Mouse (Mus musculus): ENCODE data around the gene Lrrc71. TPM values are rescaled to one million over a fixed set of nuclear protein-coding genes. Genes with fewer than 3 reads are reported as not detected.

Gene Lrrc71
- polyA plus RNA-seq, 1 experiment from 2014 or later, result 0.32 TPM

DNA sequence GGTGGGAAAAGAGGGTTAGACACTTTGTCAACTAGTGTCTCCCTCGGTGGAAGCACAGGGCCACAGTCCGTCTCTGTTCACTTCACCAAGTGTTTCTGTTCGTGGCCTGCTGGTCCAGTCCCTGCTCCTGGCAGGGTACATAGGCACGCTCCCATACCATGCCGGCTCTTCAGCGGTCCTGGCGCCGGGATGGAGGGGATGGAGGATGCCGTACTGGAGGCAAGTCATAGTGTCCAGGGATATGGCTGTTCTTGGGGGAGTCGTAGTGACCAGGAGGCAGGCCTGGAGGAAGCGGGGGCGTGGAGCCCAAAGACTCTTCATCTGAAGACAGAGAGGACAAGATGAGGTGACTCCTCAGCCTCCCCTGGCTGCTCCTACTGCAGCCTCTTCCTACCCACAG is 1.6 kb upstream of the Lrrc71 start:
- Histone ChIP-seq H3K27ac (replicated peaks in 1 of 2; ENCODE audit: control insufficient read depth in 1 of 2, insufficient read depth in 1 of 2, low read depth in 2 of 2, low read length in 2 of 2) (no peak overlapping the region), H3K9ac (ENCODE audit: low read length) (no peak overlapping the region), H3K4me3 (ENCODE audit: control insufficient read depth in 1 of 2, insufficient read depth in 1 of 2, low read depth in 1 of 2, low read length in 2 of 2) (no peak overlapping the region), H3K4me2 (ENCODE audit: low read length) (no peak overlapping the region), H3K9me3 (ENCODE audit: control insufficient read depth, low read length) (no peaks in the 10 kb centered on the region), H3K36me3 (ENCODE audit: control insufficient read depth, insufficient read depth, low read length) (peaks cover 46% of the 10 kb centered on the region), H3K27me3 (ENCODE audit: control insufficient read depth, insufficient read depth, low read length) (peaks cover 16% of the 10 kb centered on the region; the same call in 1 of the 2 replicates), H3K4me1 (ENCODE audit: control insufficient read depth in 2 of 2, insufficient read depth in 2 of 2, low read length in 2 of 2) (peaks cover 9 to 11% of the 10 kb centered on the region in 2 experiments; a peak in 3 of 4 replicates)
- WGBS, result 89% methylated on average over 12 of the region's 12 CpGs
- no peak for ATAC-seq (ENCODE audit: insufficient number of reproducible peaks, insufficient read depth, low FRiP score, low read depth)

DNA sequence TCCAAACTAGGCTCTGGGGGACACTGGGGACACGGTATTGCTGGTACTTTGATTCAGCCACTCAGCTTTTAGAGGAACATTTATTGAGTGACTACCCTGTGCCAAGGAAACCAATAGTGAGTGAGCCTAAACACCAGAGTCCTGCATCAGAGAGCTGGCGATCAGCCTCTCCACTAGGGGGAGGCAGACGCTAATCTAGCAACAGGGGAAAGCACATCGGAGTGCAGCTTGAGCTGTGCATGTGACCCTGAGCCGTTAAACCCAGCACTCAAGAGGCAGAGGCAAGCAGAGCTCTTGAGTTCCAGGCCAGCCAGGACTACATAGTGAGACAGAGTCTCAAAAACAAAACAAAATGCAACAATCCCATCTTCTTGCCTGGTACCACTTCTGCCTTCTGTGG is 611 bp upstream of the Lrrc71 start:
- H3K27me3 ChIP-seq (ENCODE audit: control insufficient read depth, insufficient read depth, low read length), result peaks cover 9% of the 10 kb centered on the region; the same call in 1 of the 2 replicates

DNA sequence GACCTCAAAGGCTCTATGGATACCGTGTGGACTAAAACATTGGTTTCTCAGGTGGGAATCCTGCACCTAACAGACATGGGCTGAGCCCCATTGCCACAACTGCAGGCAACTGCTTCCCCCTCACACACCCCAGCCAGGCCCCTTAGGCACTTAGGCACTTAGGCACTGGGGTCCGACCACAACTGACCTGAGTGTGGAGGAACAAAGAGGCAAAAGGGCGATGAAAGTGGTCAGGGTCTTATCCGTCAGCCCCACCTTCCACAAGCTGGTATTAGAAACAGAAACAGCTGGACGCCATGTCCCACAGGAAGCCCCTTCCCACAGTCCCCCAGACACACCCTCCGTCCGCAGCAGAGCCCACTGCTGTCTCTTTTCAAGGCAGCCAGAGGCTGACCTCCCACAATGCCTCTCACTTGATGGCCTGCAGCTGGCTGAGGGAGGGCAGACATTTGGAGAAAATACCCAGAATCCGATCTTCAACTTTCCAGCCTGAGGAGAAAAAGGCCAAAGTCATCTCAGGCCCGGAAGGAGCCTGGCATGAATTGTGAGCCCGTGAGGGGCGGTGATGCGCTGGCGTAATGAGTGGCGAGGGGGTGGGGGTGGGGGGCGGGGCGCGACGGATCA is 3.3 kb downstream of the Lrrc71 start:
- H3K4me3 ChIP-seq (ENCODE audit: control insufficient read depth in 1 of 2, insufficient read depth in 1 of 2, low read depth in 1 of 2, low read length in 2 of 2), result peak overlapping the region; percentile 14 to 22; a peak in 2 of 4 replicates
- H3K9ac ChIP-seq (ENCODE audit: low read length), result peak overlapping the region; percentile 34
- no peak for ATAC-seq (ENCODE audit: insufficient number of reproducible peaks, insufficient read depth, low FRiP score, low read depth)
- peak overlapping the region; percentile 60 for H3K4me2 ChIP-seq (ENCODE audit: low read length)
- peaks cover 10 to 12% of the 10 kb centered on the region in 2 experiments; a peak in 3 of 4 replicates for H3K4me1 ChIP-seq (ENCODE audit: control insufficient read depth in 2 of 2, insufficient read depth in 2 of 2, low read length in 2 of 2)
- H3K27ac ChIP-seq (replicated peaks in 1 of 2; ENCODE audit: control insufficient read depth in 1 of 2, insufficient read depth in 1 of 2, low read depth in 2 of 2, low read length in 2 of 2), result no peak overlapping the region
- 23% methylated on average over 18 of the region's 18 CpGs for WGBS
- no peaks in the 10 kb centered on the region for H3K9me3 ChIP-seq (ENCODE audit: control insufficient read depth, low read length)
- H3K27me3 ChIP-seq (ENCODE audit: control insufficient read depth, insufficient read depth, low read length), result peaks cover 6% of the 10 kb centered on the region; the same call in 1 of the 2 replicates
- H3K36me3 ChIP-seq (ENCODE audit: control insufficient read depth, insufficient read depth, low read length), result peaks cover 10% of the 10 kb centered on the region; the same call in 1 of the 2 replicates

More for the DNA sequence above, 611 bp upstream of the Lrrc71 start:
- no peak overlapping the region for H3K4me3 ChIP-seq (ENCODE audit: control insufficient read depth in 1 of 2, insufficient read depth in 1 of 2, low read depth in 1 of 2, low read length in 2 of 2)
- 13% methylated on average over 5 of the region's 5 CpGs for WGBS
- H3K4me2 ChIP-seq (ENCODE audit: low read length), result no peak overlapping the region
- ATAC-seq (ENCODE audit: insufficient number of reproducible peaks, insufficient read depth, low FRiP score, low read depth), result no peak
- H3K9ac ChIP-seq (ENCODE audit: low read length), result no peak overlapping the region
- no peaks in the 10 kb centered on the region for H3K9me3 ChIP-seq (ENCODE audit: control insufficient read depth, low read length)
- peaks cover 10 to 12% of the 10 kb centered on the region in 2 experiments; a peak in 3 of 4 replicates for H3K4me1 ChIP-seq (ENCODE audit: control insufficient read depth in 2 of 2, insufficient read depth in 2 of 2, low read length in 2 of 2)
- peaks cover 37% of the 10 kb centered on the region for H3K36me3 ChIP-seq (ENCODE audit: control insufficient read depth, insufficient read depth, low read length)
- H3K27ac ChIP-seq (replicated peaks in 1 of 2; ENCODE audit: control insufficient read depth in 1 of 2, insufficient read depth in 1 of 2, low read depth in 2 of 2, low read length in 2 of 2), result no peak overlapping the region

DNA sequence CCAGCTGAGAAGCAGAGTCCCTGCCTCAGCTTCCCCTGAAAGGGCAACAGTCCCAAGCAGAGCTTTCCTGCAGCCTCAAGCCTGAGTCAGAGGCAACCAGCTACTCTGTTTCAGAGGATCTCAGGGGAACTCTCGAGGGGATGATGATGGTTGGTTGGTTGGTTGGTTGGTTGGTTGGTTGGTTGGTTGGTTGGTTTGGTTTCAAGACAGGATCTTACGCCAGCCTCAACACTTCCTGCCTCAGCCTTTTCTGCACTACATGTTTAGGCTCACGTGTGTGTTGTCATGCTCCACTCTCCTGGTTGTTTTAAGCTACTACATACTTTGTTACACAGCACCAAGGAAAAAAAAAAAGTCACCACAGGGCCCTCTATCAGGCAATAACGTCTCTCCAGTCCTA is 4.5 kb downstream of the Lrrc71 start:
- Histone ChIP-seq H3K27me3 (ENCODE audit: control insufficient read depth, insufficient read depth, low read length) (peaks cover 6% of the 10 kb centered on the region; the same call in 1 of the 2 replicates), H3K9ac (ENCODE audit: low read length) (no peak overlapping the region), H3K36me3 (ENCODE audit: control insufficient read depth, insufficient read depth, low read length) (peaks cover 12% of the 10 kb centered on the region; the same call in 1 of the 2 replicates), H3K4me3 (ENCODE audit: control insufficient read depth in 1 of 2, insufficient read depth in 1 of 2, low read depth in 1 of 2, low read length in 2 of 2) (no peak overlapping the region), H3K4me2 (ENCODE audit: low read length) (no peak overlapping the region), H3K27ac (replicated peaks in 1 of 2; ENCODE audit: control insufficient read depth in 1 of 2, insufficient read depth in 1 of 2, low read depth in 2 of 2, low read length in 2 of 2) (no peak overlapping the region), H3K4me1 (ENCODE audit: control insufficient read depth in 2 of 2, insufficient read depth in 2 of 2, low read length in 2 of 2) (peaks cover 10 to 12% of the 10 kb centered on the region in 2 experiments; a peak in 3 of 4 replicates), H3K9me3 (ENCODE audit: control insufficient read depth, low read length) (no peaks in the 10 kb centered on the region)
- WGBS, result 86% methylated on average over 4 of the region's 4 CpGs
- ATAC-seq (ENCODE audit: insufficient number of reproducible peaks, insufficient read depth, low FRiP score, low read depth), result no peak

DNA sequence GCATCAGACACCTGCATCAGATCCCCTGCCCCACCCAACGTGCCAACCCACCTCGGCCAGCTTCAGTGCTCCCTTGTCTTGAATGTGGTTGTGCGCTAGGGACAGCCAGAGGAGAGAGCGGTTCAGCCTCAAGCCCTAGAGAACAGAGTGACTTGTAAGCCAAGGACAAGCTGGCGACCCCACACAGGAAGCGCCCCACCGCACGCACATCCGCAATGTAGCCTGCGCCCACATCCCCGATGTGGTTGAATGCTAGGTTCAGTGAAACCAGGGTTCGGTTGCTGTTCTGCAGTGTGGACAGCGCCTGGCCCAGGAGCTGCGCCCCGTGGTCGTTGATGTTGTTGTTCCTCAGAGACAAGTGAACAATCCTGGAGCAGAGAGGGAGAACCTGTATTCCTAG is 5.7 kb downstream of the Lrrc71 start:
- Histone ChIP-seq H3K27ac (replicated peaks in 1 of 2; ENCODE audit: control insufficient read depth in 1 of 2, insufficient read depth in 1 of 2, low read depth in 2 of 2, low read length in 2 of 2) (no peak overlapping the region), H3K9ac (ENCODE audit: low read length) (no peak overlapping the region), H3K27me3 (ENCODE audit: control insufficient read depth, insufficient read depth, low read length) (peaks cover 6% of the 10 kb centered on the region; the same call in 1 of the 2 replicates), H3K4me2 (ENCODE audit: low read length) (no peak overlapping the region), H3K9me3 (ENCODE audit: control insufficient read depth, low read length) (no peaks in the 10 kb centered on the region), H3K36me3 (ENCODE audit: control insufficient read depth, insufficient read depth, low read length) (peaks cover 20% of the 10 kb centered on the region), H3K4me1 (ENCODE audit: control insufficient read depth in 2 of 2, insufficient read depth in 2 of 2, low read length in 2 of 2) (peaks cover 6 to 9% of the 10 kb centered on the region in 2 experiments; a peak in 3 of 4 replicates), H3K4me3 (ENCODE audit: control insufficient read depth in 1 of 2, insufficient read depth in 1 of 2, low read depth in 1 of 2, low read length in 2 of 2) (no peak overlapping the region)
- 84% methylated on average over 16 of the region's 16 CpGs for whole genome bisulfite sequencing
- ATAC-seq (ENCODE audit: insufficient number of reproducible peaks, insufficient read depth, low FRiP score, low read depth), result no peak

DNA sequence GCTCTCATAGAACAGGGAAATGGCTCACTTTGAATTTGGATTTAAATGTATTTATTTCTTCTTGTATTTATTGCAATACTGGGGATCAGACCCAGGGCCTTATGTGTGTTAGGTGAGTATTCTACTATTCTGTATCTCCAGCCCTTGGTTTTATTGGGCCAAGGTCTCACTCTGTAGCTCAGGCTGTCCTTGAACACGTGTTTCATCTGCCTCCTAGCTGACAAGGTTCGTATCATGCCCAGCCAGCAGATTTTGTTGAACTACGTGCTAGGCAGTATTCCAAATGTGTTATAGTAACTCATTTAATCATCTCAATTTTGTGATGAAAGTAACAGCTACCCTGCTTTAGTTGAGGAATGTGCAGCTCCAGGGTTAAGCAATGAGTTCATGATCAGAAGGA is 6.4 kb downstream of the Lrrc71 start:
- Histone ChIP-seq H3K4me2 (ENCODE audit: low read length) (no peak overlapping the region), H3K4me1 (ENCODE audit: control insufficient read depth in 2 of 2, insufficient read depth in 2 of 2, low read length in 2 of 2) (peaks cover 6 to 9% of the 10 kb centered on the region in 2 experiments; a peak in 3 of 4 replicates), H3K36me3 (ENCODE audit: control insufficient read depth, insufficient read depth, low read length) (peaks cover 27% of the 10 kb centered on the region), H3K4me3 (ENCODE audit: control insufficient read depth in 1 of 2, insufficient read depth in 1 of 2, low read depth in 1 of 2, low read length in 2 of 2) (no peak overlapping the region), H3K9ac (ENCODE audit: low read length) (no peak overlapping the region), H3K27me3 (ENCODE audit: control insufficient read depth, insufficient read depth, low read length) (peaks cover 3% of the 10 kb centered on the region; the same call in 1 of the 2 replicates), H3K27ac (replicated peaks in 1 of 2; ENCODE audit: control insufficient read depth in 1 of 2, insufficient read depth in 1 of 2, low read depth in 2 of 2, low read length in 2 of 2) (no peak overlapping the region), H3K9me3 (ENCODE audit: control insufficient read depth, low read length) (no peaks in the 10 kb centered on the region)
- WGBS, result 73% methylated on average over 3 of the region's 3 CpGs
- ATAC-seq (ENCODE audit: insufficient number of reproducible peaks, insufficient read depth, low FRiP score, low read depth), result no peak

DNA sequence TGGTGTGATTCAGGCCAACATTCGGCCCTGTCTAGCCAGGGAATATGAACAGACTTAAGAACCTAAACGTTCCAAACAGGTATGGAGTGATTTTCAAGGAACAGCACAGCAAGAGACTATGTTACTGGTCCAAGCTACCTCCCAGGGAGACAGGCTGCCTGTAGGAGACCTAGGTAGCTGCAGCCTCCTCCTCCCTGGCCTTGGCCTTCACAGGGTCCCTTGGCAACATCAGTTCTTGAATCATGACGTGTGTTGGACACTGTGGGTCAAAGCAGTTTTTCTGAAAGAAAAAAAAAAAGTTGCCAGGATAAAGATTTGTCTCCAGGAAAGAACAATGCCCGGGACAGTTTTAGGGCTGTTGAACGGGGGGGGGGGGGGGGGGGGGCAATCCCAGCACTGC is 9.5 kb downstream of the Lrrc71 start:
- H3K9me3 ChIP-seq (ENCODE audit: control insufficient read depth, low read length), result no peaks in the 10 kb centered on the region
- no peak for ATAC-seq (ENCODE audit: insufficient number of reproducible peaks, insufficient read depth, low FRiP score, low read depth)
- WGBS, result 79% methylated on average over 5 of the region's 5 CpGs
- no peak overlapping the region for H3K27ac ChIP-seq (replicated peaks in 1 of 2; ENCODE audit: control insufficient read depth in 1 of 2, insufficient read depth in 1 of 2, low read depth in 2 of 2, low read length in 2 of 2)
- no peak overlapping the region for H3K4me2 ChIP-seq (ENCODE audit: low read length)
- no peak overlapping the region for H3K4me3 ChIP-seq (ENCODE audit: control insufficient read depth in 1 of 2, insufficient read depth in 1 of 2, low read depth in 1 of 2, low read length in 2 of 2)
- no peaks in the 10 kb centered on the region for H3K4me1 ChIP-seq (ENCODE audit: control insufficient read depth in 2 of 2, insufficient read depth in 2 of 2, low read length in 2 of 2)
- no peak overlapping the region for H3K9ac ChIP-seq (ENCODE audit: low read length)
- no peaks in the 10 kb centered on the region for H3K27me3 ChIP-seq (ENCODE audit: control insufficient read depth, insufficient read depth, low read length)
- peaks cover 58% of the 10 kb centered on the region for H3K36me3 ChIP-seq (ENCODE audit: control insufficient read depth, insufficient read depth, low read length)
